Mouse (Mus musculus): ENCODE data around the gene Klk1b8. TPM values are rescaled to one million over a fixed set of nuclear protein-coding genes. Genes with fewer than 3 reads are reported as not detected.

Klk1b8 gene
- total RNA-seq, 2 experiments from 2014 or later = not detected

Other genes with a start within 250 kb of the Klk1b8 start
- not detected for gene Klk13, start 238.1 kb upstream of the Klk1b8 start, total RNA-seq (2021)
- gene Klk12, start 181.8 kb upstream of the Klk1b8 start, total RNA-seq (2021) = not detected
- not detected for gene Klk11, start 176.1 kb upstream of the Klk1b8 start, total RNA-seq (2021)
- under 1 TPM; 0.28 to 0.32 TPM for gene Klk10, start 169.6 kb upstream of the Klk1b8 start, total RNA-seq (2021)
- gene Klk9, start 158.8 kb upstream of the Klk1b8 start, total RNA-seq (2021) = not detected
- 1 to 10 TPM; 2.0 to 2.2 TPM for gene Klk8, start 153.1 kb upstream of the Klk1b8 start, total RNA-seq (2021)
- gene Klk7, start 139.4 kb upstream of the Klk1b8 start, total RNA-seq (2021) = not detected
- gene Klk6, start 126.2 kb upstream of the Klk1b8 start, total RNA-seq (2021) = not detected
- not detected for gene Klk5, start 108.7 kb upstream of the Klk1b8 start, total RNA-seq (2021)
- gene Klk4, start 69.5 kb upstream of the Klk1b8 start, total RNA-seq (2021) = not detected
- gene Klk15, start 16.9 kb upstream of the Klk1b8 start, total RNA-seq (2021) = not detected
- not detected for gene Klk1b1, start 16.1 kb downstream of the Klk1b8 start, total RNA-seq (2021)
- not detected for gene Klk1b9, start 25.4 kb downstream of the Klk1b8 start, total RNA-seq (2021)
- gene Klk1b11, start 45.2 kb downstream of the Klk1b8 start, total RNA-seq (2021) = not detected
- under 1 TPM in 1 of 2 experiments, not detected in 1; 0.23 TPM for gene Klk1b26, start 61.5 kb downstream of the Klk1b8 start, total RNA-seq (2021)
- gene Klk1b27, start 101.6 kb downstream of the Klk1b8 start, total RNA-seq (2021) = not detected
- not detected for gene Klk1b21, start 151.7 kb downstream of the Klk1b8 start, total RNA-seq (2021)
- gene Klk1b22, start 162.0 kb downstream of the Klk1b8 start, total RNA-seq (2021) = not detected
- not detected for gene Klk1b16, start 186.1 kb downstream of the Klk1b8 start, total RNA-seq (2021)
- gene Klk1b24, start 237.6 kb downstream of the Klk1b8 start, total RNA-seq (2021) = not detected
- not detected for gene Klk1b3, start 247.5 kb downstream of the Klk1b8 start, total RNA-seq (2021)

Measured in gastrocnemius, postnatal 10 days (tissue).